Mouse (Mus musculus): Measurements from ENCODE around the gene Cnot4.

Gene Cnot4

GRCm38 (mm10) chr6:35032704-35033103 lies 100.8 kb downstream of the Cnot4 start:
- DNase-seq, result no peak

- DNase-seq, result no peak
These were observed 102.7 kb downstream of the Cnot4 start for GRCm38 (mm10) chr6:35030811-35031210.

- no peak for DNase-seq
These were observed 103.3 kb downstream of the Cnot4 start for GRCm38 (mm10) chr6:35030226-35030625.

- no peak for DNase-seq
These were observed 105.5 kb downstream of the Cnot4 start for GRCm38 (mm10) chr6:35028023-35028422.

GRCm38 (mm10) chr6:35027257-35027656 lies 106.3 kb downstream of the Cnot4 start:
- no peak for DNase-seq

GRCm38 (mm10) chr6:35016624-35017023 lies 116.9 kb downstream of the Cnot4 start:
- DNase-seq, result no peak

- DNase-seq, result no peak
These were observed 121.6 kb downstream of the Cnot4 start for GRCm38 (mm10) chr6:35011953-35012352.

GRCm38 (mm10) chr6:35010705-35011104 lies 122.8 kb downstream of the Cnot4 start:
- DNase-seq, result no peak

- DNase-seq, result no peak
These were observed 131.3 kb downstream of the Cnot4 start for GRCm38 (mm10) chr6:35002261-35002669.

- DNase-seq, result no peak
These were observed 134.4 kb downstream of the Cnot4 start for GRCm38 (mm10) chr6:34999101-34999500.

GRCm38 (mm10) chr6:34996496-34996895 lies 137.0 kb downstream of the Cnot4 start:
- no peak for DNase-seq

- DNase-seq, result peak; percentile 80
These were observed 138.3 kb downstream of the Cnot4 start for GRCm38 (mm10) chr6:34995265-34995681.

- DNase-seq, result no peak
These were observed 138.8 kb downstream of the Cnot4 start for GRCm38 (mm10) chr6:34994692-34995091.

GRCm38 (mm10) chr6:34989263-34989662 lies 144.3 kb downstream of the Cnot4 start:
- no peak for DNase-seq

- peak; percentile 15 for DNase-seq
These were observed 145.3 kb downstream of the Cnot4 start, which contains the start of gene Slc23a4 for GRCm38 (mm10) chr6:34988081-34988761. Gene Slc23a4, minus strand, starts transcription at chr6:34988404.

GRCm38 (mm10) chr6:34987085-34987645 lies 146.4 kb downstream of the Cnot4 start:
- DNase-seq, result no peak

GRCm38 (mm10) chr6:34980661-34981060 lies 152.9 kb downstream of the Cnot4 start:
- no peak for DNase-seq

- DNase-seq, result no peak
These were observed 154.2 kb downstream of the Cnot4 start for GRCm38 (mm10) chr6:34979291-34979690.

Data from liver (tissue).